Mouse (Mus musculus) neural tube, embryonic 14.5 days (tissue): ENCODE results near the gene Morc3. TPM values are rescaled to one million over a fixed set of nuclear protein-coding genes. Genes with fewer than 3 reads are reported as not detected.
A peak's percentile ranks its signal among the peaks of the same experiment; 100 is the strongest.

Source experiments
- ATAC-seq: fragments of 200-750 bp; cut with Nextera tagmentation; 2 replicates; pipeline ENCODE4 v1.8.0; 2017; ENCODE audit warnings: low read depth, mild to moderate bottlenecking, moderate TSS enrichment, moderate library complexity
- H3K27ac ChIP-seq: fragments of 300-500 bp; sonication (generic); 2 replicates; pipeline ENCODE4 v1.5.1; 2014; ENCODE audit warnings: low read depth, mild to moderate bottlenecking, control low read depth, low read length, moderate library complexity, mixed read lengths
- H3K27me3 ChIP-seq: fragments of 300-500 bp; sonication (generic); 2 replicates; pipeline ENCODE4 v1.6.1; 2014; ENCODE audit warnings: low read length; ENCODE audit not compliant: control insufficient read depth, insufficient read depth
- H3K36me3 ChIP-seq: fragments of 300-500 bp; sonication (generic); 2 replicates; pipeline ENCODE4 v1.6.1; 2014; ENCODE audit warnings: low read length, mixed read lengths; ENCODE audit not compliant: control insufficient read depth, insufficient read depth
- H3K4me1 ChIP-seq: fragments of 300-500 bp; sonication (generic); 2 replicates; pipeline ENCODE4 v1.6.1; 2014; ENCODE audit warnings: low read length; ENCODE audit not compliant: control insufficient read depth, insufficient read depth
- H3K4me2 ChIP-seq: fragments of 300-500 bp; sonication (generic); 2 replicates; pipeline ENCODE4 v1.6.1; 2014; ENCODE audit warnings: mild to moderate bottlenecking, low read depth, low read length, control low read depth
- H3K4me3 ChIP-seq: fragments of 300-500 bp; sonication (generic); 2 replicates; pipeline ENCODE4 v1.5.1; 2014; ENCODE audit warnings: low read depth, low read length, control low read depth, mixed read lengths
- H3K9ac ChIP-seq: fragments of 300-500 bp; sonication (generic); replicated peaks from 2 replicates; pipeline ENCODE4 v1.6.1; 2014; ENCODE audit warnings: low read depth, mild to moderate bottlenecking, control low read depth, low read length, mixed read lengths
- H3K9me3 ChIP-seq: fragments of 300-500 bp; sonication (generic); 2 replicates; pipeline ENCODE4 v1.6.1; 2016; ENCODE audit warnings: low read length; ENCODE audit not compliant: control insufficient read depth
- WGBS: fragments of 180-500 bp; shearing (Covaris S2); extraction: QIAGEN DNeasy Blood & Tissue Kit; methylation state at CpG from one replicate; pipeline ENCODE4 v1.1.7; 2014; 5-methylcytosine and 5-hydroxymethylcytosine counted together
- polyA plus RNA-seq: library from polyadenylated mRNA; unstranded; fragments of >200 nt; fragmentation: Nextera tagmentation; extraction: Ambion mirVana; gene quantifications from 2 replicates; pipeline ENCODE4 v1.2.1, GENCODE M21; 2014

Gene Morc3
- polyA plus RNA-seq, 1 experiment from 2014 or later = 39.9 TPM

DNA sequence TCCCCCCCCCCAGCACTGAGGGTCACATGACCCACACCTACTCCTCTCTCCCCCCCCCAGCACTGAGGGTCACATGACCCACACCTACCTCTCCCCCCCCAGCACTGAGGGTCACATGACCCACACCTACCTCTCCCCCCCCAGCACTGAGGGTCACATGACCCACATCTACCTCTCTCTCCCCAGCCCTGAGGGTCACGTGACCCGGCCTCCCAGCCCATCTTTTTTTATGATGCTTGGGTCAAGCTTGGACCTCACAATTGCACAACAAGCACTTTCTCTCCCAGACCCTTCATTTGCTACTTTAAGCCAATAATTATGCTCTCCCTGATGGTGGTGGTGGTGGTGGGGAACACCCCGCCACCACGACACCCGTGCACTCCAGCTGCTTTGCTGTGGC is 36.5 kb upstream of the Morc3 start:
- no peak overlapping the region for H3K9ac ChIP-seq
- H3K4me2 ChIP-seq = no peak overlapping the region
- 94% methylated on average over 5 of the region's 5 CpGs for WGBS
- H3K4me1 ChIP-seq = no peaks in the 10 kb centered on the region
- peaks cover 7% of the 10 kb centered on the region; the same call in 1 of the 2 replicates for H3K36me3 ChIP-seq
- no peaks in the 10 kb centered on the region for H3K9me3 ChIP-seq
- no peak overlapping the region for H3K4me3 ChIP-seq
- ATAC-seq = no peak
- H3K27ac ChIP-seq = no peak overlapping the region
- no peaks in the 10 kb centered on the region for H3K27me3 ChIP-seq

DNA sequence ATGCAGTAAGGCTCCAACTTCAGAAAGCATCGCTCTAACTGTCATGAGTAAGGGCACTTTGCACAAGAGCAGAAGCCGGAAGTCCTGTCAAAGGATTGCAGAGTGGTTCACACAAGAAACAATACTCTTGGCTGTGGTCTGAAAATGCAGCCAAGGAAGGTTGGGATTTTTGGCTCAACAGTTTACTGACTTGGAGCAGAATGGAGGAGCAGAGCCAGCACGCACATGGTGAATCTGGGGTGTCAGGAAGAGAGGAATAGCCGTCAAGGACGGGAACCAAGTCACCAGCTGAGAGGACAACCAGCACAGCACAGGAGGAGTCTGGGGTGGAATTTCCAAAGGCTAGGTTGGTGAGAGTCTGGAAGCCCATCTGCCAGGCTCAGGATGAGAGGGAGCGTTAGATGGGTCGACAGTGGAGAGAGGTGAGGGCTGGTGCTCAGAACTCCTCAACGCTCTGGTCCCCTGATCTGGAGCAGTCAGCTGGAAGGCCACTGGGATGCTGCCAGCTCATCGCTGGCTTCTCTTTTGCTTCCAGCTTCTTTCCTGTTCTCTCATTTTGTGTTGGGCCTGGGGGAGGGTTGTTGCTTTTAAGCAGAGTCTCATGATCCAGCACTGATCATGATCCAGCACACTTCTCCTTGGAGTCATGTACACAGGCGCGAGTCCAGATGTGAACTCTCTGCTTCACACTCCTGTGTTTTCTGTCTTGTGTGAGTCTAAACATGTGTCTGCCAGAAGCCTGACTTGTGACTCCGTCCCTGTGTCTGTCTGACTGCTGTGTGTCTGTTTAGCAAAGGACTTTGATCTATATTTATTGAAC is 34.7 kb upstream of the Morc3 start:
- Histone ChIP-seq H3K27me3 (no peaks in the 10 kb centered on the region), H3K27ac (no peak overlapping the region), H3K9me3 (no peaks in the 10 kb centered on the region), H3K36me3 (peaks cover 7% of the 10 kb centered on the region; the same call in 1 of the 2 replicates), H3K4me1 (no peaks in the 10 kb centered on the region), H3K9ac (no peak overlapping the region), H3K4me2 (no peak overlapping the region), H3K4me3 (no peak overlapping the region)
- no peak for ATAC-seq
- 86% methylated on average over 12 of the region's 12 CpGs for WGBS

DNA sequence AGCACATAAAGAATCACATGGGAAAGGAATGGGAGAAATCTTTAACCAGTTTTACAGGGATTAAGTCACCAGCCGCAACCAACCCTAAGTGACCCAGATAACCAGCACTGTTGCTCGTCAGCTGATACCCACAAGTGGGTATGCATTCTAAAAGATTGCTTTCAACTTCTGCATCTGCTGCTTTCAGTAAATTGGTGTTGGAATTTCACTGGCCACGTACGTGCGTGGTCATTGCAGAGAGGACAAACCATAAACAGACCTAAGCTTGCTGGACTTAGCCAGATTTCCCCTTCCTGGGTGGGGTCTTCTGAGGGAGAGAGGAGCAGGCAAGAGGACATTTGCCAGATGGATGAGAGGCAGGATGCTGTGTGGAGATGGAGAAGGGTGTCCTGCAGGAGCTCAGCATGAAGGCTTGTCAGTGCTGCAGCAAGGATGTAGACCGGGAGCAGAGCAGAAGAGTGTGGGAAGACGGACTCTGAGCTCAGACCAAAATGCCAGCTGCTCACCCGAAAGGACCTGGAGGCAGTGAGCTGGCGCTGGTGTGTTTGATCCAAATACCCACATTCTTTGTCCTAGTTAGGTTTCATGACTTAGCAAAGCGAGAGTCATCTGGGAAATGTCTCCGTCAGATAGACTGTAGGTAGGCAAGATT is 34.0 kb upstream of the Morc3 start:
- H3K9ac ChIP-seq = no peak overlapping the region
- no peaks in the 10 kb centered on the region for H3K9me3 ChIP-seq
- no peak overlapping the region for H3K4me2 ChIP-seq
- no peak for ATAC-seq
- H3K27me3 ChIP-seq = no peaks in the 10 kb centered on the region
- peaks cover 7% of the 10 kb centered on the region; the same call in 1 of the 2 replicates for H3K36me3 ChIP-seq
- 90% methylated on average over 11 of the region's 11 CpGs for WGBS
- no peaks in the 10 kb centered on the region for H3K4me1 ChIP-seq
- H3K4me3 ChIP-seq = no peak overlapping the region
- H3K27ac ChIP-seq = no peak overlapping the region

DNA sequence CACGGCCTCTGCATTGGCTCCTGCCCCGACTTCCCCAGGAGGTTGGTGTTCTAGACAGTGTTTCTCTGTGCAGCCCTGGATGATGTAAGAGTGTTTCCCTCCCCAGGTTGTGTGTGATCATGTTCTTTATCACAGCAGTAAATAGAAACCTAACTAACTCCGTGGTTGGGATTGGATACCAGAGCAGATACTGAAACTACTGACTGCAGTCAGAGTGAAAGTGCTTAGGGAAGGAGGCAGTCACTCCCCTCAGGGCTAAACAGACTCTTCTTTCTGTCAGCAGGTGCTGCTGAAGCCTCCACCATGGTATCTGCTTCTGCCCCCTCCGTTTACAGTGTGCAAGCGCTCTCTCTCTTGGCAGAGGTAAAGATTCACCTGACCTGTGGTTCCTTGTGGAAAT is 33.3 kb upstream of the Morc3 start:
- ATAC-seq = no peak
- Histone ChIP-seq H3K4me2 (no peak overlapping the region), H3K4me1 (no peaks in the 10 kb centered on the region), H3K9me3 (no peaks in the 10 kb centered on the region), H3K27me3 (no peaks in the 10 kb centered on the region), H3K4me3 (no peak overlapping the region), H3K36me3 (peaks cover 5% of the 10 kb centered on the region; the same call in 1 of the 2 replicates), H3K27ac (no peak overlapping the region), H3K9ac (no peak overlapping the region)
- whole genome bisulfite sequencing = 79% methylated on average over 5 of the region's 5 CpGs

DNA sequence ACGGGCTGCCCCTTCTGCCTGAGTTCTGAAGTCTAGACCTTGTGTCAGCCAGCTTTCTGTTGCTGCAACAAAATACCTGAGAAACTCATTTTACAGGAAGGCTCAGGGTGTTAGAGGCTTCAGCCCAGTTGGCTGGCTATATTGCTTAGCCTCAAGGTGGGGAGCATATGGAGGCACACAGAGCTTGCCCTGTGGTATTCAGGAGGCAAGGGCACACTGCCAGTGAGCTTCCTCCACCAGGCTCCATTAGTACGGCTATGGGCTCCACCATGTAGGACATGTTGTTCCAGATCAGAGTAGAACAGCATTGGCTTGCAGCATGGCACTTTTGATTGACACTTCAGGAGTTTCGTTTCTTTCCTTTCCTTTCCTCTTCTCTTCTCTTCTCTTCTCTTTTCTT is 32.9 kb upstream of the Morc3 start:
- Histone ChIP-seq H3K4me2 (no peak overlapping the region), H3K27ac (no peak overlapping the region), H3K27me3 (no peaks in the 10 kb centered on the region), H3K4me1 (no peaks in the 10 kb centered on the region), H3K36me3 (peaks cover 3% of the 10 kb centered on the region; the same call in 1 of the 2 replicates), H3K4me3 (no peak overlapping the region), H3K9ac (no peak overlapping the region), H3K9me3 (no peaks in the 10 kb centered on the region)
- WGBS = 88% methylated on average over 3 of the region's 3 CpGs
- no peak for ATAC-seq

DNA sequence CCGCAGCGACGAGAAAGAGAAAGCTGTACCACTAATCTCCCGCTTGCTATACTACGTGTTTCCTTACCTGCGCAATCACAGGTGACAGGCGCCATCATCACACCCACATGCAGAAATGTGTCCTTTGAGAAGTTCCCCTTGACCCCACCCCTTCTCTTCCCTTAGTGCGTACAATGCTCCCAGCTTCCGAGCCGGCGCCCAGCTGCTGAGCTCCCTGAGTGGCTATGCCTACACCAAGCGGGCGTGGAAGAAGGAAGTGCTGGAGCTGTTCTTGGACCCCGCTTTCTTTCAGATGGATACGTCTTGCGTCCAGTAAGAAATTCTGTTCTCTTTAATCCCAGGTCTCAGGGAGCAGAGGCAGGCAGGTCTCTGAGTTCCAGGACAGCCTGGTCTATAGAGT is 32.0 kb upstream of the Morc3 start:
- Histone ChIP-seq H3K4me1 (no peaks in the 10 kb centered on the region), H3K9me3 (no peaks in the 10 kb centered on the region), H3K4me3 (no peak overlapping the region), H3K27ac (no peak overlapping the region), H3K4me2 (no peak overlapping the region), H3K9ac (no peak overlapping the region), H3K27me3 (no peaks in the 10 kb centered on the region), H3K36me3 (peaks cover 3% of the 10 kb centered on the region; the same call in 1 of the 2 replicates)
- WGBS = 96% methylated on average over 16 of the region's 16 CpGs
- no peak for ATAC-seq

DNA sequence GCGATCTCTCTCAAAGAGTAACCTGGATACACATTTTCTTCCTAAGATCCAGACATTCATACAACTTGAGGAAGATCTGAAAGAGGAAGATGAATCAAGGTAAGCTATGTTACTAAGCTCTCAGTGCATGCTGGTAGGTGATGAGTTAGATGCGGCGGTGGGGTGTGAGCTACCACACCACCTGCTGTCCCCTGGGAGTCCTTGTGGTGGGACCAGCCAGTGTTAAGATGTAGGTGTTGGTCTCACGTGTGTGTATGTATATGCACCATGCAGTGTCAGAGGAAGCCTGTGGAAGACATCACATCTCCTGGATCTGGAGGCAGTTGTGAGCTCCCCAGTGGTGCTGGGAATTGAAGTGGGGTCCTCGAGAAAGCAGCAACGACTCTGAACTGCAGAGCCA is 24.8 kb upstream of the Morc3 start:
- H3K4me3 ChIP-seq = no peak overlapping the region
- 91% methylated on average over 6 of the region's 6 CpGs for WGBS

DNA sequence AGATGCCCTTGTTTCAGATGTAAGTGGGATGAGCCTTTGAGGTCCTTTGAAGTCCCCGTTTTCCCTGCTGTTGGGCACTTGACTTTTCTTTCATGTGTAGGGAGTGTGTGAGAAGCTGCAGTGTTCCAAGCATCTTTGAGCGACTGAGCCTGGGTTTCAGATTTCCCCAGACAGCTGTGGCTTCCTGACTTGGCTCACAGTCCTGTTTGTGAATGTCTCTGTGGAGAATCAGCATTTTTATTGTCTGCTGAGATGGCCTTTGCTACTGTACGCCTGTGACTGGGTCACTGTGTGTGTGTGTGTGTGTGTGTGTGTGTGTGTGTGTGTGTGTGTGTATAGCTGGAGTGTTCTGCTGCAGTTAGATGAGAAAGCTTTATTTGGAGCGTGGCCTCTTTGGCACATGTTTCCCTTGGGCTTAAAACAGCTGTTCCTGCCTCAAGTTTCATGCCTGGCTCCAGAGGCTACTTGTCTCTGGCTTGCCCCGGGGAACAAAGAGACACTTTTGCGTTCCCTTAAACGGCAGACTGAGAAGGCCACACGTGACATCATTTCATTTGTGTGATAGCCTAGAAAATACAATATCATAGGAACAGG is 23.9 kb upstream of the Morc3 start:
- no peak overlapping the region for H3K9ac ChIP-seq
- no peaks in the 10 kb centered on the region for H3K9me3 ChIP-seq
- H3K36me3 ChIP-seq = peaks cover 20% of the 10 kb centered on the region
- no peaks in the 10 kb centered on the region for H3K4me1 ChIP-seq
- no peak overlapping the region for H3K4me2 ChIP-seq
- H3K27ac ChIP-seq = no peak overlapping the region
- ATAC-seq = peak; percentile 46; the same call in 1 of the 2 replicates
- no peak overlapping the region for H3K4me3 ChIP-seq
- no peaks in the 10 kb centered on the region for H3K27me3 ChIP-seq
- 31% methylated on average over 8 of the region's 8 CpGs for WGBS

More for the DNA sequence above, 24.8 kb upstream of the Morc3 start:
- H3K27me3 ChIP-seq = no peaks in the 10 kb centered on the region
- no peak overlapping the region for H3K27ac ChIP-seq
- no peaks in the 10 kb centered on the region for H3K9me3 ChIP-seq
- no peak for ATAC-seq
- H3K9ac ChIP-seq = no peak overlapping the region
- no peak overlapping the region for H3K4me2 ChIP-seq
- peaks cover 15% of the 10 kb centered on the region for H3K36me3 ChIP-seq
- H3K4me1 ChIP-seq = no peaks in the 10 kb centered on the region
